Mouse (Mus musculus) olfactory bulb, adult 2 months (tissue): ENCODE measurements at regions not wholly inside any gene's neighbourhood (a gene's known extent, or its start where the extent isn't known, plus 50 kb on each side); places are given as distances from the start of the nearest gene placed in this dataset.

ENCODE experiments used
- CTCF ChIP-seq: fragments of 200-500 bp; IDR thresholded peaks from 2 replicates; pipeline ENCODE4 v1.5.1; 2012; ENCODE audit warnings: low read depth, mild to moderate bottlenecking, low read length, moderate library complexity; ENCODE audit not compliant: insufficient read depth
- POLR2A ChIP-seq: fragments of 200-500 bp; IDR thresholded peaks from 2 replicates; pipeline ENCODE4 v1.6.1; 2012; ENCODE audit warnings: mild to moderate bottlenecking, low read depth, low read length, moderate library complexity; ENCODE audit not compliant: insufficient read depth

- TF ChIP-seq CTCF (no peak), POLR2A (no peak)
Observed at GRCm38 (mm10) chr8:26799814-26800213, 177.3 kb upstream of the Zfp703 start.
